Mouse (Mus musculus): ENCODE data around the gene Rnf5.

Gene Rnf5

DNA sequence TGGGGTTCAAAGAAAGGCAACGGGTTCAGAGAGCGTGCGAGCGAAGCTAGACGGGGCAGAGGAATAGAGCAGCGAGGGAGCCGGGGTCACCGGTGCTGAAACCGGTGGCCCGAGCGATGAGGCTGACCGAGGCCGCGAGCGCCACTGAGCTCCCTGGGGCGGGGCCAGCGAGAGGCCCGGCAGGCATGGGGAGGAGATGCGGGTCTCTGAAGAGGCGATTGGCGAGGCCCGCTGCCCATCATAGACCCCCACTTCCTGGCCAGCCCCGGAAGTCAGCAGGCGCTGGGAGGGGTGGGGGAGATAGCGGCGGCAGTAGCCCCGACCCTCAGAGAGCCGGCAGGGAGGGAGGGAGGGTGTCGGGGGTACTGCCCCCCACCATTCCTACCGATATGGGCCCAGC is 2.1 kb upstream of the Rnf5 start:
- peak; percentile 95 for DNase-seq (ENCODE audit: low read depth, low spot score)

DNA sequence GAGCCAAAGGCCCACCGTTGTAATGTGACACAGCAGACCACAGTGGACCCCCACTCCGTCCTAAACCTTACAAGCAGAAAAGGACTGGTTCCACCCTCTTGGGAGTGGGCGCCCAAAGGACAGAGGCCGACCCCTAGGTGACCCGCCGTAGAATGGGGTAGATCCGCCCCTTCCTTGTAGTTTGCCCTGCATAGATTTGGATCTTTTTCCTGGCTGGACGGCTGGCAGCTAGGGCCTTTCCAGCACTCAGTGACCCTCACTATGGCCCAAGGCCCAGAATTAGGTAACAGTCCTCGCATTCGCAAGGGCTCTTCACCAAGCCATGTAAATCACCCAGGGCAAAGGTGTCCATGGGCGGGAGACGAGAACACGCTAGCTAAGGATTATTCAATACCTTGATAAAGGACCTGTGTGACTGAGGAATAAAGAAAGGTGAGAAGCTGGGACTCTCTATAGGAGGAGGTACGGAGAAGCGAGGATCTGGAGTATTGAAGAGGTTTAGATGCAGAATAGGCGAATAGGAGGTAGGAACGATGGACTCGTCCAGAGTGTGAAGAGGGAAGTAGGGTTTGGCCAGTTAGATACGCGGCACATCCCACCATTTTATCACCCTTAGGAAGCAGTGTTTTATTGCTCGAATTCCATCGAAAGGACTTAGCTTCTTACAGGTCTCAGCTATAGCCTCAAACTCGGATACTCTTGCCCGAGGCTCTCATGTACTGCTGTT is 1.2 kb upstream of the Rnf5 start:
- DNase-seq (ENCODE audit: low read depth, low spot score) = no peak

DNA sequence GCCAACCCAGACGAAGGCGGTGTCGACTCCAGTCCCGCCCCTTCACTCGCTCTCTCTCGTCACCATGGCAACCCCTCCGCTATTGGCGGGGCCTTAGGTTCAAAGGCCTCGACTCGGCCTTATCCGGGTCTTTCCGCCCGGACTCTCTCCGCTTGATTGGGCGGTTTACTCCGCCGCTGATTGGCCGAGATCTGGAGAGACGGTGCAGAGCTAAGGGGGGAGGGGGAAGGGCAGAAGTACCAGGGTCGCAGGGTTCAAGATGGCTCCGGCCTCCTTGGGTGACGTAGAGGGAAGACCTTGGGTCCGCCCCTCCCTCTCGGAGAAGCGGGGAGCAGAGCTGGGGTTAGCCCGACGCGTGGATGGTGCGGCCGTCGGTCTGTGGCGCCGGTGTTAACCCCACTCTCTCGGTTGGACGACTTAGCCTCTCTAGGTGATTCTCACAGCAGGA is 595 bp upstream of the Rnf5 start, which contains the start of gene Agpat1:
Gene Agpat1 (plus strand): TSS at position 202 of the 448 bp plus-strand sequence.
- peak; percentile 99 for DNase-seq (ENCODE audit: low read depth, low spot score)

DNA sequence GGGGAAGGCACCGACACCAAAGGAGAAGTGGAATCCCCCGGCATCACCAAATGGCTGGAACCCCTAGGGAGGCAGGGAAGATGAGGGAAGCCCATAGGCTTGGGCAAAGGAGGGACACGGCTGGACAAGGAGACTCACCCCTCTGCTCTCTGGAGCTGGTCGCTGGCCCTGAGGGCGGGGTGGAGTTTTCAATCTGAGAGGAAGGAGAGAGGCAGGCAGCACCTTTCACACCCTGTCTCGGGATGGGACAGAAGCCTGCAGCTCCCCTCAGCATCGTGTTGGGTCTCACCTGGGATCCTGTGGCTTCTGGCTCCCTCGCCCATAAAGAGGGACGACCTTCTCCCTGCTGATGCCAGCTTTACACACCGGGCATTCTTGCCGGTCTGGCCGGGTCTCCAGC is 1.7 kb downstream of the Rnf5 start:
- no peak for DNase-seq (ENCODE audit: low read depth, low spot score)

DNA sequence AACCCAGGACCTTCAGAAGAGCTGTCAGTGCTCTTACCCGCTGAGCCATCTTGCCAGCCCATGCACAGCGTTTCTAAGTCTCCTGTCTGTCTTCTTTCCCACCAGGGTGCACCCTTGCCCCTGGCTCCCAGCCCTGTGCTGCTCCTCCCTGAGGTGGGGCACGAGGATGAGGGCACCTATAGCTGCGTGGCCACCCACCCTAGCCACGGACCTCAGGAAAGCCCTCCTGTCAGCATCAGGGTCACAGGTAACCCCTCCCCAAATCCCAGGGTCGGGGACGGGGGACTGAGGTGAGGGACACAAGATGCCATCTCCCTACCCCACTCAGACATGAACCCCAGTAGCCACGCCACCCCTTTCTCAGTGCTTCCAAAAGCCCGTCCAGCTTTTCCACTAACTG is 3.6 kb downstream of the Rnf5 start:
- DNase-seq (ENCODE audit: low read depth, low spot score) = no peak

DNA sequence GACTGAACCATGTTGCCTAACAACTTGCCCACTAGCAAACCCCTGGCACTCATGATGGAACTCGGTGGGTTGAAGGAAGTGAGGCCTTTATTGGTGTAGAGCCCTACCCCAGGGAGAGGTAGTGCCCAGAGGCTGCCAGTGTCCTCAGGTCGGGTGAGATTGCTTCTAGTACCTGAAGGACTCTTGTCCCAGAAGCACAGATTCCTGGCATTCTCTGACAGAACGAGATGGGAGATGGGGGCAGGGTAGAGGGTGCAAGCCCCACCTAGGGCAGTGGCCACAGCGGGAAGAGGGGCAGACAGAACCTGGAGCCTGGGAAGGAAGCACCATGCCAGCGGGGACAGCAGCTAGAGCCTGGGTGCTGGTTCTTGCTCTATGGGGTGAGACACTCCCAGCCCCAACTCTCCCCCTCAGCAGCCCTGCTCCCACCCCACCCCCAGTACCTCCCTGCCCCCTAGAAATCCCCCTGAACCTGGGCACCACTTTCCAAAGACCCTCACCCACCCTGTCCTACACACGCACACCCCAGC is 5.9 kb downstream of the Rnf5 start, which contains the start of gene Ager:
Gene Ager (plus strand): TSS at position 297 of the 530 bp plus-strand sequence.
- no peak for DNase-seq (ENCODE audit: low read depth, low spot score)

DNA sequence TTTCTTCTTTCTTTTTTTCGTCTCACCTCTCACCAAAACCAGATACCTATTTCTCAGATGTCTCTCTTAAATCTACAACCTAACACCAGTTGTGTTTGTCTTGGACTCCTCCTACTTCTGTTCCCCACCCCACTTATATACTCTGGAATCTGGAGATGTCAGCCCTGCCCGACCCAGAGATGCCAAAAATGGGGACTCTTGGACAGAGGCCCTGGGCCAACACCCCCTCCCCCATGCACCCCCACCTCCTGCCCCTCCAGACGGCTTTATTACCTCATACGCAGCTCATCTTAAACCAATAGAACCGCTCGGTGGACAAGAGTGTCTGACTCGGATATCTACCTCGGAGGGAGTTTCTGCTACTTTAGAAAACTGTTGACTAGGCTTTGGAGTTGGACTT is 7.4 kb downstream of the Rnf5 start:
- DNase-seq (ENCODE audit: low read depth, low spot score) = no peak

DNA sequence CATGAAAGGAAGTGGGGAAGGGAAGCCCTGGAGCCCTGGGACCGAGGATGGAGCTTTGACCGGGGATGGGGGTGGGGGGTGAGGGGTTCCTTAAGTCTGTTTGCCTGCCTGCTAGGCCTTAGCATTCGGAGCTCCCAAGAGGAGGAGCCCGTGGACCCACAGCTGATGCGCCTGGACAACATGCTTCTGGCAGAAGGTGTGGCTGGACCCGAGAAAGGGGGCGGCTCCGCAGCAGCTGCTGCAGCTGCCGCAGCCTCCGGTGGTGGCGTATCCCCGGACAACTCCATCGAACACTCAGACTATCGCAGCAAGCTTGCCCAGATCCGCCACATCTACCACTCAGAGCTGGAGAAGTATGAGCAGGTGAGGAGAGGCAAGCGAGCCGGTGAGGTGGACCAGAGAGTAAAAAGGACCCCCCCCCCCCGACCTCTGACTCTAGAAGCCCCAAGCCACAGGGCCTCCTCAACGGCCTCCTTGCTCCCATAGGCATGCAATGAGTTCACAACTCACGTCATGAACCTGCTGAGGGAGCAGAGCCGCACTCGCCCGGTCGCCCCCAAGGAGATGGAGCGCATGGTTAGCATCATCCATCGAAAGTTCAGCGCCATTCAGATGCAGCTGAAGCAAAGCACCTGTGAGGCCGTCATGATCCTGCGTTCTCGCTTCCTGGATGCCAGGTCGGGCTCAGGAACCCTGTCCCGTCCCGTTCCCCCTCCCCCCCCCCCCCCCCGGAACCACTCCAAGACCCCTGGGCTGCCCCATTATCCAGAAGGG is 9.6 kb downstream of the Rnf5 start:
- no peak for DNase-seq (ENCODE audit: low read depth, low spot score)

DNA sequence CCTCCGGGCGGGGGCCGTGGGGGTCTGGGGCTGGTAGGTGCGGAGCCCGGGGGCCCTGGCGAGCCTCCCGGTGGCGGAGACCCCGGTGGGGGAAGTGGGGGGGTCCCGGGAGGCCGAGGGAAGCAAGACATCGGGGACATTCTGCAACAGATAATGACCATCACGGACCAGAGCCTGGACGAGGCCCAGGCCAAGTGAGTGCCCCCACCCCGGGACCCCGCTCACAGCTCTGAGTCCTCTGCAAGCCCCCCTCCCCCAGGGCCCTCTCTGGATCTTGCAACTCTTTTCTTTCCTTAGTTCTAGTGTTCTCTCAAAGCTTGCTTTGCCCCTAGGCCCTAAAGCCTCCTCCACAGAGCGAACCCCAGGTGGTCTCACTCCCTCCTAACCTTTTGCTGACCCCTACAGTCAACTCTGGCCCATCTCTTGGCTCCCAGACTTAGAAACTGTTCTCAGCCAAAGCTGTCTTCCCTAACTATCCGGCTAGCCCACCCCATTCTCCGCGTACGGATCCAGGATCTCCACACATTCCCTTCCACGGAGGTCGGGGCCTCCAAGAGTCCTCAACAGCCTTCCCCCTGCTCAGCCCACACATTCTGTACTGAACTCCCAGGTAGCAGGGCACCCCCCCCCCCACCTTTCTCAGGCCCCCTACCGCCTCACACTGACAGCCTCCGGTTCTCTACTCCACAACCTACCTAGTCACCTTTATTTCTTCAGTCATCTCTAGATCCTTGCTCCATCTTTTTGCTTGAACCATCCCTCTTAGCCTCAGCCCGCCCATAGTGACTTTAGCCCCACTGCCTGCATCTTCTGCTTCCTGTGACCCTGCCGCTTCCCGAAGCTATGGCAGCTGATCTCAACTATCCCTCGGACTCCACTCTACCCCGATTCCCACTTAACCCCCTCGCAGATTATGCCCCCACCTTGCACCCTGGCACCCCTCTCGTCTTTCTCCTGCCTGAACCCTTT is 10.6 kb downstream of the Rnf5 start:
- DNase-seq (ENCODE audit: low read depth, low spot score) = peak; percentile 51

DNA sequence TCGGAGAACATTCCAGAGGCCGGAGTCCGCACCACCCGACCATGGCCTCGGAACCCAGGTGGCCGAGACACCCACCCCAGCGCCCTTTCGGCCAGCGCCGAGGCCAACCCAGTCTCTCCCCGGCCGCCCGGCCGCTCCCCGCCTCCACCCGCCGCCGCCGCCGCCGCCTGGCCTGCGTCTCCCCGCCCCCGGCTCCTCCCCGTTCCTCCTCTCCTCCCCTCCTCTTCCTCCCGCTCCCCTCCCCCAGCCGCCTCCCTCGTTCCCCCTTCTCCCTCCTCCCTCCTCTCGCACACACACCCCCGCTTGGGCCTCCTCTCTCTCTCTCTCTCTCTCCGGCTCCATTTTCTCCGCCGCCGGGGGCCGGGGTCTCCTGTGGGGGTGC is 11.5 kb downstream of the Rnf5 start:
- peak; percentile 90 for DNase-seq (ENCODE audit: low read depth, low spot score)

DNA sequence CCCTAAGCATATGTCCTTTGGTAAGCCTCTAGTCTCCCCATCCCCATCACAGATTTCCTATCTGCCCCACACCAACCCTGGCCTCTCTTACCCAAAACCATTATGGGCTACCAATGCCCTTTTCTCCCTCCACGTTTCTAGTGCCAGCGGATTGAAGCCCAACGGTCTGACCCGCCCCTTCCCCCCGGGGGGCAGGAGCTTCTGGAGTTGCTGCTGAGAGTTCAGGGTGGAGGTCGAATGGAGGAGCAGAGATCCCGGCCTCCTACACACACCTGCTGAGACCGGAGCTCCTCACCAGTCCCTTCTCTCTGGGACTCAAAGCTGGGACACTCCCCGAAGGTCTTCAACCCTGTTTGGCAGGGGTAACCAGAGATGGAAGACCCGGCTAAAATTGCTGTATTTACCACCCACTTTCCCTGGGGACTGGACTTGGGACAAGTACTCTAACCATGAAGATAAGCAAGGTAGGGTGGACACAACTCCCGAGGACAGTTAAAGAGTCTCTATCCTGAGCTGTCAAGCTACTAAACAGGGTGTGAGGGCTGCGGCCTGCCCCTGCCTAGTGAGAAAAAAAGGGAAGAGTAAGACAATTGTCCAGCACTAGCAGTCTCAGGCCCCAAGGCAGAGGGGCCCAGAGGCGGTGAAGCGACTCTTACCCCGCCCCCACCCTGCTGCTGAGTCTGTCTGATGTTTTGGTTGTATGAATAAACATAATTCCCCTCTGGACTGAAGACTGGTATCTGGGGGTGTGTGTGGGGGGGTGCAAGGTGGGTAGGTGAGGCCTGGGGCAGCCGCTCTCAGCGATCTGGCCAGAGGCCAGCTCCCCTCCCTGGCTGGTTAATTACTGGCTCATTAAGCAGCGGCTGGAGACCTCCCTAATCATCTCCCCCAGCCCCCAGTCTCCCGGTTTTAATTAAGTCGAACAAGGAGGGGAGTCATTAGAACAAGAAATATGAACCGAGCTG is 12.2 kb downstream of the Rnf5 start, which contains the start of gene Pbx2:
Gene Pbx2 (plus strand): TSS at position 238 of the 965 bp plus-strand sequence.
- peak; percentile 45 for DNase-seq (ENCODE audit: low read depth, low spot score)

DNA sequence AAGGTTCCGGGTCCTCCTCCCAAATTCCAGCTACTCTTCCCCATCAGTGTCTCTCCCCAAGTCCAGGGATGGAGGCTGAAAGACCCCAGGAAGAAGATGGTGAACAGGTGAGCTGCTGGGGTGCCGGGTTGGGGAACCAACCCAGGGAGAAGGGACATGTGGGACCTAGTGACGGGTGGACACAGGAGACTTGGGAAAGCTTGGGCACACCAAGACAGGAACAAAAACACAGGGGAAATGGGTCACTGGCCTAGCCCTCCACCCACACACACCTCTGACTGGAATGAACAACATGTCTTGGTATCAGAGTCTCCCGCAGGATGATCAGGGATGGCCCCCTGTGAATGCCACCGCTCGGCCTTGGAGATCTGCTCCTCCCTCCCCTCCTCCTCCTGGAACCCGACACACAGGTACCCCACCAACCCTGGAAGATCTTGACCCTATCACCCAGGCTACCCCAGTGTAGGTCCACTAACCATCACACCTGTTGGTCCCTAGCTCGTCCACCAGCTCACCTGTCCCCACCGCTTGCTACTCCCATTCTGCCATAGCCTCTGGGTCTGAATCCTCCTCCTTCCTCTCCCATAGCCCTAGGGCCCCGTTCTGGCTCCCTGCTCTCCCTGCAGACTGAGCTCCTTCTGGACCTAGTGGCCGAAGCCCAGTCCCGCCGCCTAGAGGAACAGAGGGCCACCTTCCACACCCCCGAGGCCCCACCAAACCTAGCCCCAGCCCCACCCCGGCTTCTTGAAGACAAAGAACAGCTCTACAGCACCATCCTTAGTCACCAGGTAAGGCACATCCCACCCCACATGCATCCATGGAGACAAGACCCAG is 13.1 kb downstream of the Rnf5 start:
- DNase-seq (ENCODE audit: low read depth, low spot score) = no peak

DNA sequence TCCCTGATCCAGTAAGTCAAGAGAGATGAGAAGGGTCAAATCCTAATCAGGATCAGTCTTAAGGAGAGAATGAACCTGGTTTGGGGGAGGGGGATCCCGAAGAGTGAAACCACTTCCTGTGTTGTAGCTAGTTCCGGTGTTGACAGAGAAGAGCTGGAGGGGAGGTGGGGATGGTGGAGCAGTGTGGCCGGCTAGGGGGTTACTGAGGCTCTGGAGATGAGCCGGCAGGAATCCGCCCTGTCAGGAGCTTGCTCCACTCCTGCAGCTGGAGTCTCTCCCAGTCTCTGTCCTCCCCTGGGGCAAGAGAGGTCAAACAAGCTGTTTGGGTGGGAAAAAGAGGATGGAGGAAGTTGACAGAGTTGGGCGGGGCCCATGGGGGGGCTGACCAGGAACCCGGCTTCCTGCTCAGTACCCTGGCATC is 13.8 kb downstream of the Rnf5 start, which contains the start of gene Gpsm3:
Gene Gpsm3 (plus strand): TSS at position 126 of the 421 bp plus-strand sequence.
- no peak for DNase-seq (ENCODE audit: low read depth, low spot score)

DNA sequence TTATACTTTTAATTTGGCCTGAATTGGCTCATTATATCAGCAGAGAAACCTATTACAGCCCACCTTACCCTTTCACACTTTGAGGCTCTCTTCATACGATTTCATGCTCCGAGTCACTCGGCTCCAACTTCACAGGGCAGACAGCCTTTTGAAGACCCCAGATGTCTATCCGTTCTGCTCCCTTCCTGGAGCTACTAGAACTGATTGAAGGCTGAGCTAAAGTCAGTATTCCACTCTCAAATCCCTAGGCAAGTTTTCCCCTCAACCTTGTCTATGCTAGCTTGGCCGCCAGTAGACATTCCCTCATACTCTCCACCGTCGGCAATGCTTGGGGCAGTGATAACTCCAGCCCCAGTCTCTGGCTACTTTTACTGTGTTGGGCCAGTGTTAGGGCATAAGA is 14.3 kb downstream of the Rnf5 start:
- DNase-seq (ENCODE audit: low read depth, low spot score) = no peak

DNA sequence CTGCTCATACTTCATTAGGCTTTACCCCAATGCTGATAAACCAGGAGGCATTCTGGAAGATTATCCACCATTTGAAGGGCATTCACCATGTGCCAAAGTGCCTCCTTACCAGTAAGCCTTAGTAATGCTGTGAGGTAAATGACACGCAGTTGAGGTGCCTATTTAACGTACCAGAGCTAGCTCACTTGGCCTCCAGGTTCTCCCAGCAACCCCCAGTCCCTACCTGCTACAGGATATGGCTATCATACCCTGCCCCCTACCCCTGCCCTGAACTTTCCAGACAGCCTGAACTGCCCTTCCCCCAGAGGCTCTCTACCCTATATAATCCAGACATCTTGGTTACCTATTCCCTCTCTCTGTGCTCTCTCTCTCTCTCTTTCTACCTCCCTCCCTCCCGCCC is 14.7 kb downstream of the Rnf5 start:
- no peak for DNase-seq (ENCODE audit: low read depth, low spot score)

DNA sequence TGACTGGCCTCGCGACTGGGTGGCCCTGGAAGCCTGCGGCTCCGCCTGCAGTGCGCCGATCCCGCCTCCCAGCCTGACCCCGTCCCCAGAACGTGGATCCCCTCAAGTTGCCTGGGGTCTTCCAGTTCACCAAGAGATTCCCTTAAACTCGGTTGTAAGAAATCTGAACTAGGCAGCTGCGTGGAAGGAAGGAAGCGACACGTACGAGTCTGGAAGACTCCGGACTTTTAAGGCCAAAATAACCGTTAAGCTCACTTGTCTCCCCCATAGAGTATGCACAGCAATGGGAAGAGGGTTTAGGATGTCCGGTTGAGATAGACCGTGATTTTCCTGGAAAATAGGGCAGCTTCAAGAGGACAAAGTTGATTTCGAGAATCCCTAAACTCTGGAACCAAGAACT is 15.7 kb downstream of the Rnf5 start:
- DNase-seq (ENCODE audit: low read depth, low spot score) = no peak

DNA sequence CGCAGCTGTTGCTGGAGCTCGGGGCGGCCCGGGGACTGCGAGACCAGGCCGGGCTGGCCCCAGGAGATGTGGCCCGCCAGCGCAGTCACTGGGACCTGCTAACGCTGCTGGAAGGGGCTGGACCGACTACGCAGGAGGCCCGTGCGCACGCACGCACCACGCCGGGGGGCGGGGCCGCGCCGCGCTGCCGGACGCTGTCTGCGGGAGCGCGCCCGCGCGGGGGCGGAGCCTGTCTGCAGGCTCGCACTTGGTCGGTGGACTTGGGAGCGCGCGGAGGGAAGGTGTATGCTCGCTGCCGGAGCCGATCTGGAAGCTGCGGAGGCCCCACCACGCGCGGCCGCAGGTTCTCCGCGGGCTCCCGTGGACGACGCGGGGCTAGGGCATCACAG is 16.1 kb downstream of the Rnf5 start:
- peak; percentile 95 for DNase-seq (ENCODE audit: low read depth, low spot score)

DNA sequence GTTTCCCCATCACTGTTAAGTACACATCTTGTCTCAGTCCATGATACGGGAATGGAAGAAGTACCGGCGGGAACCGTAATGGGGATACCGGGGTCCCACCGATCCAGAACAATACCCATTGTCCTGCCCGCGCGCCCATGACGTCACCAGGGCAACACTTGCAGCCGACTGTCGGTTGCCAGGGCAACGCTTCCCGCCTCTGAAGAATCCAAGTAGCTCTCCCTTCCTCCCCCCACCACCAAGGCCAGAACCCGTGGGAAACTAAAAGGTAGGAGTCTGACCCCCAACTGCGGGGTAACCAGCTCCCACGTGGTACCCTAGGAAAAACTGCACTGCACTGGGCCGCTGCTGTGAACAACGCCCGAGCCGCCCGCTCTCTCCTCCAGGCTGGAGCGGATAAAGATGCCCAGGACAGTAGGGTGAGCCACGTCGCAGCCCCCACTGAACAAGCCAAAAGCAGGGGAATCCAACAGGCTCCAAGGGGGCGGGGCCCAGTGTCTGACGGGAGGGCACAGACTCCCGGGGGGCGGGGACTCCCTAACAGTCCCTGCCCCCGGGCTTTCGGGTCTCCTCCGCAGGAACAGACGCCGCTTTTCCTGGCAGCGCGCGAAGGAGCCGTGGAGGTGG is 16.6 kb downstream of the Rnf5 start:
- DNase-seq (ENCODE audit: low read depth, low spot score) = peak; percentile 93

All from mesoderm, embryonic 11.5 days (tissue).